Mouse (Mus musculus) CD4-positive naive resting alpha-beta T cell, adult 76 days (primary cell): ENCODE results near the gene Rbak. TPM values are rescaled to one million over a fixed set of nuclear protein-coding genes. Genes with fewer than 3 reads are reported as not detected.

ENCODE experiments used
- total RNA-seq: library from RNA; stranded (reverse); gene quantifications from one replicate; pipeline ENCODE4 v1.2.4, GENCODE M21; 2023

The Rbak gene
- total RNA-seq: 16.9 TPM

GRCm38 (mm10) chr5:143180255-143181076, at the start of gene Rbak, which contains the start of gene Spdye4b:
Rbak (minus strand) TSS chr5:143180775.
Spdye4b (plus strand) TSS chr5:143181017.

GRCm38 (mm10) chr5:143226790-143227189, 46.2 kb upstream of the Rbak start, which contains the start of gene Spdye4a:
Spdye4a (minus strand) TSS chr5:143226890.

GRCm38 (mm10) chr5:143147481-143147880, 33.1 kb downstream of the Rbak start, which contains the start of gene Olfr718-ps1:
Olfr718-ps1 (minus strand) TSS chr5:143147581.

Other genes with a start within 250 kb of the Rbak start
- 1.6 TPM for gene Fscn1, start 220.4 kb downstream of the Rbak start, total RNA-seq
- gene Rnf216, start 67.8 kb downstream of the Rbak start, total RNA-seq: 19.6 TPM
- not detected for gene Olfr718-ps1, start 33.2 kb downstream of the Rbak start, total RNA-seq
- not detected for gene Spdye4b, start 242 bp upstream of the Rbak start, total RNA-seq
- not detected for gene Spdye4a, start 46.1 kb upstream of the Rbak start, total RNA-seq
- 33.2 TPM for gene Zfp12, start 54.4 kb upstream of the Rbak start, total RNA-seq
- gene Zfp316, start 89.2 kb upstream of the Rbak start, total RNA-seq: 1.5 TPM
- 0.85 TPM for gene Zfp853, start 112.8 kb upstream of the Rbak start, total RNA-seq
- 39.9 TPM for gene E130309D02Rik, start 134.6 kb upstream of the Rbak start, total RNA-seq
- 58.2 TPM for gene Zdhhc4, start 148.5 kb upstream of the Rbak start, total RNA-seq
- gene Grid2ip, start 176.6 kb upstream of the Rbak start, total RNA-seq: not detected
- gene Kdelr2, start 223.1 kb upstream of the Rbak start, total RNA-seq: 20.9 TPM